Mouse (Mus musculus) testis, postnatal 14 days (tissue): Measurements from ENCODE around the gene Mocs3.

Experiments used
- DNase-seq: peaks from one replicate; pipeline ENCODE4 v3.0.0; 2021; ENCODE audit warnings: low spot score

Mocs3 gene

GRCm38 (mm10) chr2:168242841-168243240 is 12.4 kb downstream of the Mocs3 start:
- no peak for DNase-seq

GRCm38 (mm10) chr2:168243278-168243677 is 12.9 kb downstream of the Mocs3 start:
- DNase-seq = no peak

- no peak for DNase-seq
Observed at GRCm38 (mm10) chr2:168245571-168245970, 15.1 kb downstream of the Mocs3 start.

GRCm38 (mm10) chr2:168248167-168248855 is 17.9 kb downstream of the Mocs3 start:
- no peak for DNase-seq

GRCm38 (mm10) chr2:168248856-168249245 is 18.4 kb downstream of the Mocs3 start:
- DNase-seq = no peak

- DNase-seq = peak; percentile 80
Observed at GRCm38 (mm10) chr2:168250270-168250669, 19.8 kb downstream of the Mocs3 start.

GRCm38 (mm10) chr2:168252639-168253292 is 22.3 kb downstream of the Mocs3 start:
- peak; percentile 54 for DNase-seq

GRCm38 (mm10) chr2:168253822-168254221 is 23.4 kb downstream of the Mocs3 start:
- no peak for DNase-seq

- no peak for DNase-seq
Observed at GRCm38 (mm10) chr2:168256506-168256905, 26.1 kb downstream of the Mocs3 start.

- DNase-seq = no peak
Observed at GRCm38 (mm10) chr2:168257188-168257587, 26.8 kb downstream of the Mocs3 start.

GRCm38 (mm10) chr2:168259046-168259445 is 28.6 kb downstream of the Mocs3 start:
- no peak for DNase-seq

- no peak for DNase-seq
Observed at GRCm38 (mm10) chr2:168260124-168260523, 29.7 kb downstream of the Mocs3 start.

GRCm38 (mm10) chr2:168260900-168261299 is 30.5 kb downstream of the Mocs3 start:
- no peak for DNase-seq

GRCm38 (mm10) chr2:168268033-168268432 is 37.6 kb downstream of the Mocs3 start:
- peak; percentile 51 for DNase-seq

GRCm38 (mm10) chr2:168273387-168273786 is 43.0 kb downstream of the Mocs3 start:
- no peak for DNase-seq

GRCm38 (mm10) chr2:168274374-168274935 is 44.0 kb downstream of the Mocs3 start:
- DNase-seq = peak; percentile 32

GRCm38 (mm10) chr2:168280729-168281581 is 50.5 kb downstream of the Mocs3 start:
- no peak for DNase-seq

- DNase-seq = no peak
Observed at GRCm38 (mm10) chr2:168281582-168281981, 51.2 kb downstream of the Mocs3 start, which contains the start of gene Kcng1. TSS of gene Kcng1 (minus strand) at chr2:168281736.
